Mouse (Mus musculus) forebrain, embryonic 11.5 days (tissue): ENCODE data around the gene Glrx2. TPM values are rescaled to one million over a fixed set of nuclear protein-coding genes. Genes with fewer than 3 reads are reported as not detected.

Experiments used
- ATAC-seq: fragments of 200-750 bp; cut with Nextera tagmentation; replicated peaks from 2 replicates; pipeline ENCODE4 v1.8.0; 2017; ENCODE audit warnings: moderate TSS enrichment; ENCODE audit not compliant: low FRiP score
- DNase-seq: peaks from one replicate; pipeline ENCODE4 v3.0.0-alpha.2; 2017; ENCODE audit warnings: low spot score
- H3K27ac ChIP-seq: fragments of 300-500 bp; sonication (generic); 2 replicates; pipeline ENCODE4 v1.5.1; 2014; ENCODE audit warnings: low read depth, low read length
- H3K27me3 ChIP-seq: fragments of 300-500 bp; sonication (generic); 2 replicates; pipeline ENCODE4 v1.6.1; 2014; ENCODE audit warnings: mild to moderate bottlenecking, low read length, mixed read lengths; ENCODE audit not compliant: control insufficient read depth, insufficient read depth
- H3K36me3 ChIP-seq: fragments of 300-500 bp; sonication (generic); 2 replicates; pipeline ENCODE4 v1.6.1; 2014; ENCODE audit warnings: mild to moderate bottlenecking, low read length, moderate library complexity, mixed read lengths; ENCODE audit not compliant: control insufficient read depth, insufficient read depth
- H3K4me1 ChIP-seq: fragments of 300-500 bp; sonication (generic); replicated peaks from 2 replicates; pipeline ENCODE4 v1.6.1; 2014; ENCODE audit warnings: low read length, mixed read lengths; ENCODE audit not compliant: control insufficient read depth, insufficient read depth
- H3K4me2 ChIP-seq: fragments of 300-500 bp; sonication (generic); 2 replicates; pipeline ENCODE4 v1.6.1; 2014; ENCODE audit warnings: low read depth, mild to moderate bottlenecking, low read length, moderate library complexity, mixed read lengths; ENCODE audit not compliant: severe bottlenecking
- H3K4me3 ChIP-seq: fragments of 300-500 bp; sonication (generic); 2 replicates; pipeline ENCODE4 v1.5.1; 2014; ENCODE audit warnings: low read depth, low read length
- H3K9ac ChIP-seq: fragments of 300-500 bp; sonication (generic); 2 replicates; pipeline ENCODE4 v1.6.1; 2014; ENCODE audit warnings: low read length
- H3K9me3 ChIP-seq: fragments of 300-500 bp; sonication (generic); 2 replicates; pipeline ENCODE4 v1.6.1; 2016; ENCODE audit warnings: low read length, mixed read lengths; ENCODE audit not compliant: control insufficient read depth
- WGBS: fragments of 180-500 bp; shearing (Covaris S2); extraction: QIAGEN DNeasy Blood & Tissue Kit; methylation state at CpG from one replicate; pipeline ENCODE4 v1.1.7; 2014; 5-methylcytosine and 5-hydroxymethylcytosine counted together
- polyA plus RNA-seq: library from polyadenylated mRNA; unstranded; fragments of >200 nt; fragmentation: Nextera tagmentation; extraction: Ambion mirVana; gene quantifications from 2 replicates; pipeline ENCODE4 v1.2.1, GENCODE M21; 2014

Glrx2 gene
- polyA plus RNA-seq, 1 experiment from 2014 or later: 90.9 TPM

DNA sequence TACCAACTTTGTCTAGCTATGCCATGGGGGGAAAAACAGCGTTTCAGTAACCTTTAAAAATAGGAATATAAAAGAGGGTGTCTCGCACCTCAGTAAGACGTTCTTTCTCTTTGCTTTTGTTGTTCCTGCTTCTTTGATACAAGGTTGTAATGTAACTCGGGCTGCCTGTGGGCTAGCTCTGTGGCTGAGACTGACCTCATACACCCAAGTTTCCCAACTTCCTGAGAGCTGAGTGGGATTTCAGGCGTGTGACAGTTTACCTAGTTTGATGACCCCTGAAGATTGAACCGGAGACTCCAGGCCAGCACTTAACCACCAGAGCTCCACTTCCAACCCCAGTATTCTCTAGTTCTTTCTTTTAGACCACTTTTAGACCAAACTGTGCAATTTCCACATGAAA, 7.8 kb upstream of the Glrx2 start:
- Histone ChIP-seq H3K36me3 (no peaks in the 10 kb centered on the region), H3K9me3 (no peaks in the 10 kb centered on the region), H3K27ac (no peak overlapping the region), H3K4me1 (no peaks in the 10 kb centered on the region), H3K9ac (no peak overlapping the region), H3K27me3 (no peaks in the 10 kb centered on the region), H3K4me3 (no peak overlapping the region), H3K4me2 (no peak overlapping the region)
- no peak for DNase-seq
- WGBS: 80% methylated on average over 6 of the region's 6 CpGs
- ATAC-seq: no peak

DNA sequence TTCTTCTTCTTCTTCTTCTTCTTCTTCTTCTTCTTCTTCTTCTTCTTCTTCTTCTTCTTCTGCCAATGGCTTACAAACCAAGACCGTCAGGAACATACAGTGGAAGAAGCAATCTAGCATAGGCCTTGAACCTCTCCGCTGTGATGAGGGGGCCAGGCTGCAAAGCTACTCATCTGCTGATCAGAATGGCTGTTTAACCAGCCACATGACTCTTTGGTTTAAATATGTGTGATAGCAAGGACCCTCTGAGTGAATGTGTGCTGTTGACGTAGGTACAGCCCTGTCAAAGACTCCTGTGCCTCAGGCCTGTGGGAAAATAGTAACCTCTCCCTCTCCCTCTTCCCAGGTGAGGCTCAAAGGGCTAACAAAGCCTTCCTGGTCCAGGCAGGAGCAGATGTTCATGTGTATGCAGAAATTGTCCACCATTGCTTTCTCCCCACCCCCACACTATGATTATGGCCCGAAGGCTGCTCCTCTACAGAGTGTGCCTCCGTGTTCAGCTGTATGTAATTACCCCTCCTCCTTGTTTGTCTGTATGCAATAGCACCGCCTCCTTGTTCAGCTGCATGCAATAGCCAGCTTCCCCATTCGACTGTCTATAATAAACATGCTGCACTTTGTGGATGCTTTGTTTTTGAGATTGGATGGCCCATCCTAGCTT, 6.0 kb upstream of the Glrx2 start:
- Histone ChIP-seq H3K4me1 (no peaks in the 10 kb centered on the region), H3K4me2 (no peak overlapping the region), H3K4me3 (no peak overlapping the region), H3K9me3 (no peaks in the 10 kb centered on the region), H3K27me3 (no peaks in the 10 kb centered on the region), H3K27ac (peak overlapping the region; percentile 41; the same call in 1 of the 2 replicates), H3K9ac (no peak overlapping the region), H3K36me3 (no peaks in the 10 kb centered on the region)
- WGBS: 75% methylated on average over 7 of the region's 7 CpGs
- DNase-seq: no peak
- ATAC-seq: peak; percentile 79

GRCm38 (mm10) chr1:143710627-143710976, 5.5 kb upstream of the Glrx2 start:
- peak overlapping the region; percentile 41; the same call in 1 of the 2 replicates for H3K27ac ChIP-seq
- 83% methylated on average over 5 of the region's 5 CpGs for WGBS

DNA sequence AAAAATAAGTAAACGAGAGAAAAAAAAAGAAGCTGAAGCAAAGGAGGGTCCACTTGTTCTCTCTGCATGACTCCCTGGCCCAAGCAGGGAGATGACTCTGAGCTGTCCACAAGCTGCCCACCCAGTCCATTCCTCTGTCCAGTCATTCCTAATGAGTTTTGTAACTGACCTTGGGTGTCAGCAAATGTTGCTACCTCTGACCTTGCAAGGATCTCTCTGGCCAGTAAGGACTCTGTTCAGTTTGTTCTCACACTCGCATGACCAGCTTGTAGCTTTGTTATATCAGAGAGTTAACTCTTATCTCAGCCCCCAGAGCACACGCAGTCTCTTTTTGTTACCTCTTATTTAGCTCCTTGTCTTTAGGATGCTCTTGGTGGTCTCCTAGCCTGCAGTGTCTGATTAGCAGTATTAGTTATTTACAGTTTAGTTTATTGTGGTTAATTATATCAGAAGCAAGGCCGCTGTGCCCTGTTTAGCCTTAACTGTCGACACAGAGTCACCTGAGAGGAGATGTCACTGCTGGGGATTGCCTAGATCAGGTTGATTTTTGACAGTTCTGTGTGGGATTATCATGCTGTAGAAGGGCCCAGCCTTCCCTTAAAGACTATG, 8.4 kb downstream of the Glrx2 start:
- H3K27ac ChIP-seq: no peak overlapping the region
- no peak overlapping the region for H3K9ac ChIP-seq
- no peak overlapping the region for H3K4me2 ChIP-seq
- no peaks in the 10 kb centered on the region for H3K27me3 ChIP-seq
- H3K4me1 ChIP-seq: no peaks in the 10 kb centered on the region
- no peak for DNase-seq
- ATAC-seq: no peak
- no peaks in the 10 kb centered on the region for H3K36me3 ChIP-seq
- H3K4me3 ChIP-seq: no peak overlapping the region
- 90% methylated on average over 5 of the region's 5 CpGs for WGBS
- no peaks in the 10 kb centered on the region for H3K9me3 ChIP-seq

More at GRCm38 (mm10) chr1:143710627-143710976, 5.5 kb upstream of the Glrx2 start:
- no peak for DNase-seq
- Histone ChIP-seq H3K4me2 (no peak overlapping the region), H3K9ac (no peak overlapping the region), H3K36me3 (no peaks in the 10 kb centered on the region), H3K27me3 (no peaks in the 10 kb centered on the region), H3K4me1 (no peaks in the 10 kb centered on the region), H3K9me3 (no peaks in the 10 kb centered on the region), H3K4me3 (no peak overlapping the region)
- 0 out of 2 replicates have a peak, but pooled peaks have one; percentile 15 for ATAC-seq

DNA sequence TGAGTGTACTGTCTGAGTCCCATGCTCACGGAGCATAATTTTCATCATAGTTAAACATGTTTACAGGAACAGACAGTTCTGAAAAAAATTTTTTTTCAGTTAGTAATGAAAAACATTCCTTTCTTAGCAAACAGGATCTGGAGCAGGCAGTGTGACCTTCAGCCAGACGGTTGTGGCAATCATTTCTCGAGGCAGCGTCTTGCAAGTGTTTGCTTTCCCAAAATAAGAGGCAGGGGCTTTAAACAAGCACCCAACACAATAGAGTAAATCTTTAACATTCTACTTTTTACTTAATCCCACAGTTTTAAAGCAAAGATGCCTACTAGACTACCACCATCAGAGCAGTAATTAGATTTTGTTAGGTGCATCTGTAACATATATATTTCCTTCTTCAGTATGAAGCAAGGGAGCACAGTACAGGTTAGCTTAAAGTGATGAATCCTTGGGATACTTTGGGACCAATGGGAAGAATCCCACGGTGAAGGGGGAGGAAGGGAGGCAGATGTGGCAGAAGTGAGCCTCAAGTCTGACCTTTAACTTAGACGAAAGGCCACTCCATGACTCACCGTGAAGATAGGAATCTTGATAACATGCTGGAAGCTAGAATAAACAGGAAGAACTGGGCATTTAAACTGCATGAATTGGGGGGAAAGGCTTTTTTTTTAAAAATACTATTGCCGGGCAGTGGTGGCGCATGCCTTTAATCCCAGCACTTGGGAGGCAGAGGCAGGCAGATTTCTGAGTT, 11.7 kb downstream of the Glrx2 start:
- Histone ChIP-seq H3K4me1 (no peaks in the 10 kb centered on the region), H3K27me3 (no peaks in the 10 kb centered on the region), H3K9ac (no peak overlapping the region), H3K27ac (no peak overlapping the region), H3K36me3 (no peaks in the 10 kb centered on the region), H3K4me2 (no peak overlapping the region), H3K4me3 (no peak overlapping the region), H3K9me3 (no peaks in the 10 kb centered on the region)
- DNase-seq: no peak
- WGBS: 87% methylated on average over 9 of the region's 9 CpGs
- ATAC-seq: no peak

GRCm38 (mm10) chr1:143730899-143731298, 14.8 kb downstream of the Glrx2 start:
- H3K27ac ChIP-seq: no peak overlapping the region
- 65% methylated on average over 2 of the region's 2 CpGs for WGBS
- H3K36me3 ChIP-seq: no peaks in the 10 kb centered on the region
- ATAC-seq (no peak; the same call in 1 of the 2 replicates), DNase-seq (no peak)
- no peak overlapping the region for H3K4me2 ChIP-seq
- no peaks in the 10 kb centered on the region for H3K27me3 ChIP-seq
- H3K9me3 ChIP-seq: no peaks in the 10 kb centered on the region
- H3K9ac ChIP-seq: no peak overlapping the region
- no peak overlapping the region for H3K4me3 ChIP-seq
- H3K4me1 ChIP-seq: no peaks in the 10 kb centered on the region

- no peaks in the 10 kb centered on the region for H3K27me3 ChIP-seq
- H3K9me3 ChIP-seq: no peaks in the 10 kb centered on the region
- H3K4me2 ChIP-seq: no peak overlapping the region
- H3K4me3 ChIP-seq: no peak overlapping the region
- DNase-seq (no peak), ATAC-seq (no peak)
- no peak overlapping the region for H3K27ac ChIP-seq
- WGBS: 44% methylated on average over 4 of the region's 4 CpGs
- no peaks in the 10 kb centered on the region for H3K4me1 ChIP-seq
- H3K36me3 ChIP-seq: no peaks in the 10 kb centered on the region
- no peak overlapping the region for H3K9ac ChIP-seq
Measured at GRCm38 (mm10) chr1:143731691-143732090, 15.6 kb downstream of the Glrx2 start.

DNA sequence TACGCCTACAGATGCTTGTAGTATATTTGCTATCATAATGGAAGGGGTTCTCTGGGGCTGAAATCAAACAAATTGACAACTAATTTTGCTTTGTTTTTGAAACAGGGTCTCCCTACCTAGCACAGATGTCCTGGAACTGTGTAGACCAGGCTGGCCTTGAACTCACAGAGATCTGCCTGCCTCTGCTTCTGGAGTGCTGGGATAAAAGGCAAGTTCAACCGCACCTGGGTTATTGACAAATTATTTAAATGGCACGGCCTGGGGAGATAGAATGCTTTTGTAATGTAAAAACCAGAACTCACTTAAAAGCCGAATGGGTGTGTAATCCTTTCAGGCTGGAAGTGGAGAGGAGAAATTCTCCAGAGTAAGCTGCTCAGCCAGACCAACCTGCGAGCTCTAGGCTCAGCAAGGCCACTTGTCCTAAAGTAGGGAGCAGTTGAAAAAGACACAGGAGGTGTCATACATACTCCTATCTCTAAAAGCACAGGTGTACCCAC, 17.8 kb downstream of the Glrx2 start:
- H3K4me3 ChIP-seq: no peak overlapping the region
- H3K36me3 ChIP-seq: no peaks in the 10 kb centered on the region
- no peak overlapping the region for H3K4me2 ChIP-seq
- H3K9me3 ChIP-seq: no peaks in the 10 kb centered on the region
- DNase-seq (no peak), ATAC-seq (no peak)
- H3K4me1 ChIP-seq: peaks cover 2% of the 10 kb centered on the region; the same call in 1 of the 2 replicates
- H3K27me3 ChIP-seq: no peaks in the 10 kb centered on the region
- WGBS: 79% methylated on average over 5 of the region's 5 CpGs
- H3K27ac ChIP-seq: no peak overlapping the region
- no peak overlapping the region for H3K9ac ChIP-seq
